Mouse (Mus musculus): ENCODE data around the gene Cideb.

- TF ChIP-seq POLR2A (IDR thresholded peaks at IDR 0.05; ENCODE audit: insufficient read length, low read depth) (no peak), TCF12 (IDR thresholded peaks at IDR 0.05; ENCODE audit: insufficient read depth, poor library complexity, severe bottlenecking) (no peak), E2F4 (IDR thresholded peaks at IDR 0.05; ENCODE audit: insufficient read depth) (no peak), MYOG (IDR thresholded peaks at IDR 0.05; ENCODE audit: control insufficient read depth in 1 of 3, insufficient read depth in 1 of 3, insufficient read length in 2 of 3, low read depth in 2 of 3) (no peak), POLR2AphosphoS2 (IDR thresholded peaks at IDR 0.05; ENCODE audit: insufficient read length, low read depth) (no peak), USF1 (IDR thresholded peaks at IDR 0.05; ENCODE audit: low read depth) (no peak), MYOD1 (IDR thresholded peaks at IDR 0.05; ENCODE audit: control insufficient read depth in 1 of 3, insufficient read length in 2 of 3, low read depth in 2 of 3) (no peak), MAX (IDR thresholded peaks at IDR 0.05; ENCODE audit: low read depth) (no peak)
Measured at GRCm38 (mm10) chr14:55793461-55793860, 35.2 kb upstream of the Cideb start.
